Mouse (Mus musculus): ENCODE results near the gene 2410137M14Rik.
A peak's percentile ranks its signal among the peaks of the same experiment; 100 is the strongest.
"Not testable (repeated sequence)": the region's sequence is repeated elsewhere in the genome, so short reads cannot be mapped to it uniquely, and the experiment has no call there.

2410137M14Rik gene

GRCm38 (mm10) chr17:36993770-36994325 lies 12.8 kb upstream of the 2410137M14Rik start:
- DNase-seq, result no peak

- no peak for DNase-seq
These were observed 11.5 kb upstream of the 2410137M14Rik start for GRCm38 (mm10) chr17:36992336-36993104.

GRCm38 (mm10) chr17:36990630-36991029 lies 9.6 kb upstream of the 2410137M14Rik start:
- not testable (repeated sequence) for DNase-seq

GRCm38 (mm10) chr17:36989437-36989836 lies 8.4 kb upstream of the 2410137M14Rik start, which contains the start of gene H2-M5:
Gene H2-M5, minus strand, starts transcription at chr17:36989537.
- no peak for DNase-seq

- DNase-seq, result no peak
These were observed 7.4 kb upstream of the 2410137M14Rik start for GRCm38 (mm10) chr17:36988475-36988874.

- DNase-seq, result no peak
These were observed 1.5 kb upstream of the 2410137M14Rik start for GRCm38 (mm10) chr17:36982253-36983155.

GRCm38 (mm10) chr17:36981845-36982244 lies 808 bp upstream of the 2410137M14Rik start:
- DNase-seq, result no peak

- no peak for DNase-seq
These were observed 7.7 kb downstream of the 2410137M14Rik start for GRCm38 (mm10) chr17:36973271-36973787.

GRCm38 (mm10) chr17:36972791-36973190 lies 8.2 kb downstream of the 2410137M14Rik start:
- no peak for DNase-seq

GRCm38 (mm10) chr17:36971172-36971850 lies 9.7 kb downstream of the 2410137M14Rik start:
- no peak for DNase-seq

GRCm38 (mm10) chr17:36970316-36970890 lies 10.6 kb downstream of the 2410137M14Rik start:
- no peak for DNase-seq

GRCm38 (mm10) chr17:36966875-36967274 lies 14.2 kb downstream of the 2410137M14Rik start:
- no peak for DNase-seq

- no peak for DNase-seq
These were observed 19.9 kb downstream of the 2410137M14Rik start for GRCm38 (mm10) chr17:36961125-36961524.

- peak; percentile 42 for DNase-seq
These were observed 22.2 kb downstream of the 2410137M14Rik start for GRCm38 (mm10) chr17:36958884-36959283.

GRCm38 (mm10) chr17:36957999-36958743 lies 22.9 kb downstream of the 2410137M14Rik start, which contains the start of the genes Znrd1 and Znrd1as:
Gene Znrd1, minus strand, starts transcription at chr17:36958559.
Gene Znrd1as, plus strand, starts transcription at chr17:36958592.
- DNase-seq, result peak; percentile 98

- DNase-seq, result no peak
These were observed 28.0 kb downstream of the 2410137M14Rik start for GRCm38 (mm10) chr17:36953062-36953461.

- no peak for DNase-seq
These were observed 28.4 kb downstream of the 2410137M14Rik start for GRCm38 (mm10) chr17:36952631-36953030.

GRCm38 (mm10) chr17:36950981-36951947 lies 29.8 kb downstream of the 2410137M14Rik start, which contains the start of gene Ppp1r11:
Gene Ppp1r11, minus strand, starts transcription at chr17:36951741.
- DNase-seq, result peak; percentile 98

- DNase-seq, result no peak
These were observed 31.8 kb downstream of the 2410137M14Rik start for GRCm38 (mm10) chr17:36949265-36949664.

GRCm38 (mm10) chr17:36948286-36948685 lies 32.8 kb downstream of the 2410137M14Rik start:
- DNase-seq, result no peak
